Mouse (Mus musculus) neutrophil, adult 83 days (primary cell): ENCODE data around the gene Gm5592. TPM values are rescaled to one million over a fixed set of nuclear protein-coding genes. Genes with fewer than 3 reads are reported as not detected.

Experiments
- total RNA-seq, 2 experiments: library from RNA; stranded (reverse); gene quantifications; one replicate each; pipeline ENCODE4 v1.2.4; 2023

Gm5592 gene
- total RNA-seq, result not detected

GRCm38 (mm10) chr7:41153541-41153940, at the start of gene Gm5592:
Gm5592 (plus strand) TSS chr7:41153841.

Other genes with a start within 250 kb of the Gm5592 start
- not detected for gene 4930433I11Rik, start 166.3 kb upstream of the Gm5592 start, total RNA-seq
- not detected for gene Gm4884, start 121.1 kb upstream of the Gm5592 start, total RNA-seq
- 1 to 10 TPM; 6.8 to 8.4 TPM for gene AI987944, start 239.5 kb downstream of the Gm5592 start, total RNA-seq